In the genomic region with DNA sequence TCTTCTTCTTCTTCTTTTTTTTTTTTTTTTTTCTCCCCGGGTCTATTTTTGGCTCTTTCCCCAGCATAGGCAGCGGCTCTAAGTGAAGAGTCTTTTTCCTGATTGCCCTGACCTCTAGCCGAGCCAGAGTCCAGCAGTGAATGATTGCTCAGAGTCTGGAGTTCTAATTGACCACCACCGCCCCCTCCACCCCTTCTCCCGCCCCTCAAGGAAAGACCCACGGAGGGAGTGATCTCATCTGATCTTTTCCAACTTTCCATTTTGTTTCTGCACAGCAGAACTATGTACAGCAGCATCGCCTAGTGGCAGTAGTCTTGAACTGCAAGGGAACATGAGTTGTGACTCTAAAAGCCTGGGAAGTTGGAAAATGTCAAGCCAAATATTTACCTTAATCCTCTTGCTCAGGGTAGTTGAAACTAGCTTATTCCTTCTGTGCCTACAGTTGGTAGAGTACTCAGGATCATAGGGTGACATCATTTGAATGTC, we compare ENCODE assay signal across 7 mouse cellular contexts.
A peak's percentile ranks its signal among the peaks of the same experiment; 100 is the strongest.
DNase-seq lines count a peak whose midpoint lies in the region; ATAC-seq and TF ChIP-seq lines count a peak whose summit lies in the region.

No protein-coding gene starts in this region.

- H3K27ac ChIP-seq in cerebellum, adult 2 months (ENCODE audit: insufficient read depth, low read length), result no peak overlapping the region
- H3K27ac ChIP-seq in hindbrain, embryonic 11.5 days (ENCODE audit: low read depth, low read length), result no peak overlapping the region
- no peak overlapping the region for H3K27ac ChIP-seq in lung, embryonic 15.5 days

- H3K4me2 ChIP-seq in hindbrain, embryonic 11.5 days (replicated peaks; ENCODE audit: low read depth, low read length), result no peak overlapping the region
- H3K4me2 ChIP-seq in lung, embryonic 15.5 days, result peak overlapping the region; percentile 46

- no peaks in the 10 kb centered on the region for H3K4me1 ChIP-seq in cerebellum, adult 2 months (ENCODE audit: control insufficient read depth, insufficient read depth, low read length)
- H3K4me1 ChIP-seq in hindbrain, embryonic 11.5 days (replicated peaks; ENCODE audit: control insufficient read depth, insufficient read depth, low read length), result no peaks in the 10 kb centered on the region
- H3K4me1 ChIP-seq in lung, embryonic 15.5 days, result no peaks in the 10 kb centered on the region

- 2% methylated on average over 7 of the region's 7 CpGs for WGBS in cerebellum, adult 2 months
- WGBS in hindbrain, embryonic 11.5 days, result 21% methylated on average over 7 of the region's 7 CpGs
- under 1% methylated on average over 7 of the region's 7 CpGs for WGBS in lung, embryonic 15.5 days

- H3K9me3 ChIP-seq in hindbrain, embryonic 11.5 days (ENCODE audit: control insufficient read depth, low read length), result no peaks in the 10 kb centered on the region
- no peaks in the 10 kb centered on the region for H3K9me3 ChIP-seq in lung, embryonic 15.5 days

- ATAC-seq in frontal cortex, adult (ENCODE audit: low TSS enrichment), result peak; percentile 49
- ATAC-seq in hindbrain, embryonic 11.5 days (ENCODE audit: low FRiP score), result peak; percentile 66; the same call in 1 of the 2 replicates
- ATAC-seq in lung, embryonic 15.5 days (ENCODE audit: borderline replicate concordance, extremely low read depth, low FRiP score, low TSS enrichment), result no peak

- H3K27me3 ChIP-seq in cerebellum, adult 2 months (ENCODE audit: control insufficient read depth, insufficient read depth, low read length), result no peaks in the 10 kb centered on the region
- no peaks in the 10 kb centered on the region for H3K27me3 ChIP-seq in hindbrain, embryonic 11.5 days (ENCODE audit: control insufficient read depth, insufficient read depth, low read length)
- no peaks in the 10 kb centered on the region for H3K27me3 ChIP-seq in lung, embryonic 15.5 days

- H3K9ac ChIP-seq in hindbrain, embryonic 11.5 days (ENCODE audit: low read depth, low read length), result no peak overlapping the region
- no peak overlapping the region for H3K9ac ChIP-seq in lung, embryonic 15.5 days

- peak; percentile 1 for DNase-seq in T-cell, adult 2 months (ENCODE audit: low spot score)
- peak; percentile 79 to 88 for DNase-seq in cerebellum, adult 2 months
- DNase-seq in hindbrain, embryonic 11.5 days (ENCODE audit: low spot score), result peak; percentile 80
- DNase-seq in layer of hippocampus, adult 9-10 months (ENCODE audit: low spot score), result peak; percentile 51
- DNase-seq in right cerebral cortex, adult 2 months (ENCODE audit: low spot score in 2 of 2), result peak; percentile 84 to 91

- TF ChIP-seq CTCF in cerebellum, adult 2 months (IDR thresholded peaks at IDR 0.05; ENCODE audit: borderline replicate concordance, insufficient read depth, low read depth, low read length), result peak; percentile 73; the same call in 1 of the 2 replicates

- no peaks in the 10 kb centered on the region for H3K36me3 ChIP-seq in hindbrain, embryonic 11.5 days (ENCODE audit: control insufficient read depth, insufficient read depth, low read length)
- no peaks in the 10 kb centered on the region for H3K36me3 ChIP-seq in lung, embryonic 15.5 days

- H3K4me3 ChIP-seq in cerebellum, adult 2 months (replicated peaks; ENCODE audit: insufficient read depth, low read depth, low read length), result peak overlapping the region; percentile 69
- no peak overlapping the region for H3K4me3 ChIP-seq in hindbrain, embryonic 11.5 days (ENCODE audit: low read depth, low read length)
- peak overlapping the region; percentile 27 for H3K4me3 ChIP-seq in lung, embryonic 15.5 days

- TF ChIP-seq POLR2A in cerebellum, adult 2 months (IDR thresholded peaks at IDR 0.05; ENCODE audit: borderline replicate concordance, insufficient read depth, low read length), result no peak

Comparison
In these comparisons a context has a peak if more than half of its experiments do, and no peak if none do; other contexts are left out.
1. DNase-seq: peak in every context shown above with its lines; median percentile 88 in right cerebral cortex, adult 2 months; 84 in cerebellum, adult 2 months; 80 in hindbrain, embryonic 11.5 days; 51 in layer of hippocampus, adult 9-10 months; 1 in T-cell, adult 2 months.